Mouse (Mus musculus): ENCODE results near the gene Eva1b. TPM values are rescaled to one million over a fixed set of nuclear protein-coding genes. Genes with fewer than 3 reads are reported as not detected.
A peak's percentile ranks its signal among the peaks of the same experiment; 100 is the strongest.

Gene Eva1b
- polyA plus RNA-seq, 1 experiment, result 51.6 TPM

DNA sequence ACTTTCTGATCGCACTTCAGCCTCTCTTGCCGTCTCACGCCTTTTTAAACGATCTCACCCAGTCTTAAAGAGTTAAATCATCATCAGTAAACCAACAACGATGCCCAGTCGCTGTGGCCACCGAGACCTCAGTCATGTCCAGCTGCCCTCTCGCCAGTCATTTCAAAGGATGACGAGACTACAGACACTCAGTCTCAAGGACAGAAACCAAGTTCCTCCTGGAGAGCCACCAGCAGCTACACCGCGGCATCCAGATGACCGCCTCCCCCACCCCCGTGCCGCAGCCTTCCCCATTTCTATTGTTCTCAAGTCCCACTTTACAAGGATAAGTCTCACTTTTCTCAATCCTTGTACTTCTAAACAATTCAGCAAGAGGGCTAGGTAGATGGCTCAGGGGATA is 5.3 kb downstream of the Eva1b start:
- peaks cover 3% of the 10 kb centered on the region for H3K79me3 ChIP-seq (ENCODE audit: low read depth)
- peaks cover 7% of the 10 kb centered on the region for H3K36me3 ChIP-seq (ENCODE audit: control insufficient read depth, insufficient read depth)
- TF ChIP-seq MAX (IDR thresholded peaks at IDR 0.05), result no peak
- TF ChIP-seq CEBPB (IDR thresholded peaks at IDR 0.05; ENCODE audit: low read depth), result no peak
- TF ChIP-seq CTCF (IDR thresholded peaks at IDR 0.05; ENCODE audit: control insufficient read depth, insufficient read depth, insufficient read length), result no peak
- TF ChIP-seq MYOD1 (IDR thresholded peaks at IDR 0.05; ENCODE audit: control insufficient read depth, insufficient read length, low read depth), result no peak
- no peak for TF ChIP-seq USF1 (IDR thresholded peaks at IDR 0.05; ENCODE audit: low read depth)
- no peak for TF ChIP-seq FOSL1 (IDR thresholded peaks at IDR 0.05; ENCODE audit: insufficient read depth, low read length, poor library complexity, severe bottlenecking)
- no peak for TF ChIP-seq MYOG (IDR thresholded peaks at IDR 0.05; ENCODE audit: control insufficient read depth, extremely low read depth, insufficient read length)

DNA sequence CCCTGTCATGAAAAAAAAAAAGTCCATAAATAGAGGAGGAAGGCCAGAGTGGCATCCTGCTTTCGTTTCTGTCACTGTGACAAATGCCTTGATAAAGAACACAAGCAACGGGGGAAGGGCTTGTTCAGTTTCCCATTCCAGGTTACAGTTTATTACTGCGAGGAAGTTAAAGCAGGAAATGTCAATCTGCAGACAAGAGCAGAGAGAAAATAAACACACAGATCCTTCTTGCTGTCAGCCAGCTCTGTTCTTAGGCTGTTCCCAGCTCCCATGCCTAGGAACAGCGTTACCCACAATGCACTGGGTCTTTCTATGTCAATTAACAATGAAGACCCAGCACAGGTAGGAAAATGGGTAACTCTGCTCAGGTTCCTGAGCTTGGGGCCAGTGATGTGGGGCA is 7.6 kb downstream of the Eva1b start:
- TF ChIP-seq CEBPB (IDR thresholded peaks at IDR 0.05; ENCODE audit: low read depth) (no peak), CTCF (IDR thresholded peaks at IDR 0.05; ENCODE audit: control insufficient read depth, insufficient read depth, insufficient read length) (no peak), MYOG (IDR thresholded peaks at IDR 0.05; ENCODE audit: control insufficient read depth, extremely low read depth, insufficient read length) (no peak), USF1 (IDR thresholded peaks at IDR 0.05; ENCODE audit: low read depth) (no peak), FOSL1 (IDR thresholded peaks at IDR 0.05; ENCODE audit: insufficient read depth, low read length, poor library complexity, severe bottlenecking) (no peak), MAX (IDR thresholded peaks at IDR 0.05) (no peak), MYOD1 (IDR thresholded peaks at IDR 0.05; ENCODE audit: control insufficient read depth, insufficient read length, low read depth) (no peak)
- Histone ChIP-seq H3K27me3 (ENCODE audit: control insufficient read depth, insufficient read depth, insufficient read length) (no peaks in the 10 kb centered on the region), H3ac (ENCODE audit: control insufficient read depth, insufficient read length, low read depth) (no peak overlapping the region), H3K4me3 (ENCODE audit: insufficient read depth, poor library complexity, severe bottlenecking) (no peak overlapping the region), H3K79me2 (ENCODE audit: control insufficient read depth, insufficient read depth) (no peaks in the 10 kb centered on the region), H3K79me3 (ENCODE audit: low read depth) (no peaks in the 10 kb centered on the region), H3K36me3 (ENCODE audit: control insufficient read depth, insufficient read depth) (peaks cover 7% of the 10 kb centered on the region)

More for the DNA sequence above, 5.3 kb downstream of the Eva1b start:
- Histone ChIP-seq H3ac (ENCODE audit: control insufficient read depth, insufficient read length, low read depth) (no peak overlapping the region), H3K27me3 (ENCODE audit: control insufficient read depth, insufficient read depth, insufficient read length) (no peaks in the 10 kb centered on the region), H3K79me2 (ENCODE audit: control insufficient read depth, insufficient read depth) (peaks cover 14% of the 10 kb centered on the region), H3K4me3 (ENCODE audit: insufficient read depth, poor library complexity, severe bottlenecking) (no peak overlapping the region)

DNA sequence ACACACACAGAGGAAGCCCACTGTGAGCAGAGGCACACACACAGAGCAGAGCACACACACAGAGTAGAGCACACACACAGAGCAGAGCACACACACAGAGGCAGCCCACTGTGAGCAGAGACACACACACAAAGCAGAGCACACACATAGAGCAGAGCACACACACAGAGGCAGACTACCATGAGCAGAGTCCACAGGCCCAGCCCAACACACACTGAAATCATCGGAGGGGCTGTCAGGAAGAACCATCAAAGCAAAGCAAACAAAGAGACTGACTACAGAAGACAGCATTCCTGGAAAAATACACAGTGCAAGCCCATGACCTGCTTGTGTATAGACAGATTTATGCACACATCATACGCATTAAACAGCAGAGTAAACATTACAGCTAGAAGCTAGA is 8.3 kb downstream of the Eva1b start:
- H3ac ChIP-seq (ENCODE audit: control insufficient read depth, insufficient read length, low read depth), result no peak overlapping the region
- no peaks in the 10 kb centered on the region for H3K79me2 ChIP-seq (ENCODE audit: control insufficient read depth, insufficient read depth)
- H3K36me3 ChIP-seq (ENCODE audit: control insufficient read depth, insufficient read depth), result peaks cover 7% of the 10 kb centered on the region
- no peak for TF ChIP-seq FOSL1 (IDR thresholded peaks at IDR 0.05; ENCODE audit: insufficient read depth, low read length, poor library complexity, severe bottlenecking)
- no peak for TF ChIP-seq CTCF (IDR thresholded peaks at IDR 0.05; ENCODE audit: control insufficient read depth, insufficient read depth, insufficient read length)
- TF ChIP-seq MYOG (IDR thresholded peaks at IDR 0.05; ENCODE audit: control insufficient read depth, extremely low read depth, insufficient read length), result no peak
- no peak for TF ChIP-seq MYOD1 (IDR thresholded peaks at IDR 0.05; ENCODE audit: control insufficient read depth, insufficient read length, low read depth)
- no peak overlapping the region for H3K4me3 ChIP-seq (ENCODE audit: insufficient read depth, poor library complexity, severe bottlenecking)
- H3K27me3 ChIP-seq (ENCODE audit: control insufficient read depth, insufficient read depth, insufficient read length), result no peaks in the 10 kb centered on the region
- H3K79me3 ChIP-seq (ENCODE audit: low read depth), result no peaks in the 10 kb centered on the region

DNA sequence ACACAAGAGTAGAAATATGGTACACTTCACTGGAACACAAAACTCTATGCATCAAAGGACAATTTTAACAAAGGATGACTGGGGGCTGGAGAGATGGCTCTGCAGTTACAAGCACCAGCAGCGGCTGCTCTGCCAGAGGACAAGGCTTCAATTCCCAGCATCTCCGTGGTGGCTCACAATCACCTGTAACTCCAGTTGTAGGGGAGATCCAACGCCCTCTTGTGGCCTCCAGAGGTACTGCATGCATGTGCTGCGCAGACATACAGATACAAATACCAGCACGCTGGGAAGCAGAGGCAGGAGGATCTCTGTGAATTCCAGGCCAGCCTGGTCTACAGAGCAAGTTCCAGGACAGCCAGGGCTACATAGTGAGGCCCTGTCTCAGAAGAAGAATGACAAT is 9.1 kb downstream of the Eva1b start:
- no peak overlapping the region for H3ac ChIP-seq (ENCODE audit: control insufficient read depth, insufficient read length, low read depth)
- TF ChIP-seq MYOG (IDR thresholded peaks at IDR 0.05; ENCODE audit: control insufficient read depth, extremely low read depth, insufficient read length) (no peak), USF1 (IDR thresholded peaks at IDR 0.05; ENCODE audit: low read depth) (no peak), CTCF (IDR thresholded peaks at IDR 0.05; ENCODE audit: control insufficient read depth, insufficient read depth, insufficient read length) (peak; percentile 26), FOSL1 (IDR thresholded peaks at IDR 0.05; ENCODE audit: insufficient read depth, low read length, poor library complexity, severe bottlenecking) (no peak)
- peaks cover 7% of the 10 kb centered on the region for H3K36me3 ChIP-seq (ENCODE audit: control insufficient read depth, insufficient read depth)
- no peaks in the 10 kb centered on the region for H3K79me3 ChIP-seq (ENCODE audit: low read depth)
- no peak overlapping the region for H3K4me3 ChIP-seq (ENCODE audit: insufficient read depth, poor library complexity, severe bottlenecking)
- H3K27me3 ChIP-seq (ENCODE audit: control insufficient read depth, insufficient read depth, insufficient read length), result no peaks in the 10 kb centered on the region
- H3K79me2 ChIP-seq (ENCODE audit: control insufficient read depth, insufficient read depth), result no peaks in the 10 kb centered on the region

- Histone ChIP-seq H3K4me3 (ENCODE audit: insufficient read depth, poor library complexity, severe bottlenecking) (no peak overlapping the region), H3K79me3 (ENCODE audit: low read depth) (no peaks in the 10 kb centered on the region), H3K36me3 (ENCODE audit: control insufficient read depth, insufficient read depth) (peaks cover 7% of the 10 kb centered on the region), H3K27me3 (ENCODE audit: control insufficient read depth, insufficient read depth, insufficient read length) (no peaks in the 10 kb centered on the region), H3K79me2 (ENCODE audit: control insufficient read depth, insufficient read depth) (no peaks in the 10 kb centered on the region), H3ac (ENCODE audit: control insufficient read depth, insufficient read length, low read depth) (no peak overlapping the region)
- TF ChIP-seq USF1 (IDR thresholded peaks at IDR 0.05; ENCODE audit: low read depth) (no peak), MYOG (IDR thresholded peaks at IDR 0.05; ENCODE audit: control insufficient read depth, extremely low read depth, insufficient read length) (no peak), MAX (IDR thresholded peaks at IDR 0.05) (no peak), CTCF (IDR thresholded peaks at IDR 0.05; ENCODE audit: control insufficient read depth, insufficient read depth, insufficient read length) (no peak), CEBPB (IDR thresholded peaks at IDR 0.05; ENCODE audit: low read depth) (no peak), FOSL1 (IDR thresholded peaks at IDR 0.05; ENCODE audit: insufficient read depth, low read length, poor library complexity, severe bottlenecking) (no peak), MYOD1 (IDR thresholded peaks at IDR 0.05; ENCODE audit: control insufficient read depth, insufficient read length, low read depth) (no peak)
Observed at GRCm38 (mm10) chr4:126157562-126157961, 10.0 kb downstream of the Eva1b start.

GRCm38 (mm10) chr4:126159455-126159854 is 11.9 kb downstream of the Eva1b start:
- Histone ChIP-seq H3K79me2 (ENCODE audit: control insufficient read depth, insufficient read depth) (no peaks in the 10 kb centered on the region), H3K36me3 (ENCODE audit: control insufficient read depth, insufficient read depth) (peaks cover 7% of the 10 kb centered on the region), H3K79me3 (ENCODE audit: low read depth) (no peaks in the 10 kb centered on the region), H3K27me3 (ENCODE audit: control insufficient read depth, insufficient read depth, insufficient read length) (no peaks in the 10 kb centered on the region), H3K4me3 (ENCODE audit: insufficient read depth, poor library complexity, severe bottlenecking) (no peak overlapping the region), H3ac (ENCODE audit: control insufficient read depth, insufficient read length, low read depth) (no peak overlapping the region)
- TF ChIP-seq CEBPB (IDR thresholded peaks at IDR 0.05; ENCODE audit: low read depth), result no peak
- no peak for TF ChIP-seq CTCF (IDR thresholded peaks at IDR 0.05; ENCODE audit: control insufficient read depth, insufficient read depth, insufficient read length)
- TF ChIP-seq USF1 (IDR thresholded peaks at IDR 0.05; ENCODE audit: low read depth), result no peak
- TF ChIP-seq MYOD1 (IDR thresholded peaks at IDR 0.05; ENCODE audit: control insufficient read depth, insufficient read length, low read depth), result no peak
- no peak for TF ChIP-seq MAX (IDR thresholded peaks at IDR 0.05)
- TF ChIP-seq MYOG (IDR thresholded peaks at IDR 0.05; ENCODE audit: control insufficient read depth, extremely low read depth, insufficient read length), result no peak
